15 mouse cellular contexts compared by ENCODE assay signal in the genomic region with DNA sequence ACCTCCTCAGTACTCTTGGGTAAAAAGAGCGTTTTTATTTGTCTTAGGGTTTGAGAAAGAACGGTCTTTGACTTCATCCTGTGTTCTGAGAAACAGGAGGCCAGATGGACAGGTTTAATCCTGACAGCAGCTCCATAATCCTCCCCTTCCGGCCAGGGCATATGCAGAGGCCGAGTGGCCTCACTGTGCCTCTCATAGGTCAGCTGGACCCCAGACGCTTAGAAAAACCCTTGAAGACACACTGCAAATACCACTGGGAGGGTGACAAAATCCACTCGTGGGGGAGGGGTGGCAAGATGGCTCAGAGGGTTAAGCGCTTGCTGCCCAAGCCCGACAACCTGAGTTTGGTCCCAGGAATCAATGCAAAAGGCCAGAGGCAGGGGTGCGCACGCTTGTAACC.
A peak's percentile ranks its signal among the peaks of the same experiment; 100 is the strongest.
DNase-seq lines count a peak whose midpoint lies in the region; ATAC-seq and TF ChIP-seq lines count a peak whose summit lies in the region.
"Had no signal": no experiment of that assay in that cellular context is flagged by ENCODE, and none has a peak within 500 bp of the region (broad histone marks: within the 10 kb centered on the region; RNA-seq: fewer than 3 reads in every experiment).

No protein-coding gene starts in this region.

- H3K27ac ChIP-seq in heart, embryonic 12.5 days (ENCODE audit: poor library complexity, severe bottlenecking), result peak overlapping the region; percentile 30
- no peak overlapping the region for H3K27ac ChIP-seq in limb, embryonic 11.5 days (replicated peaks; ENCODE audit: low read depth, low read length)
- H3K27ac ChIP-seq in stomach, embryonic 16.5 days (ENCODE audit: low read length), result 0 out of 2 replicates have a peak overlapping the region, but pooled peaks have one; percentile 43
- H3K27ac ChIP-seq: kidney, embryonic 15.5 days; neural tube, embryonic 13.5 days had no signal

- 0 out of 2 replicates have a peak overlapping the region, but pooled peaks have one; percentile 12 for H3K9ac ChIP-seq in heart, embryonic 12.5 days
- no peak overlapping the region for H3K9ac ChIP-seq in limb, embryonic 11.5 days (ENCODE audit: low read length)
- no peak overlapping the region for H3K9ac ChIP-seq in stomach, embryonic 16.5 days (ENCODE audit: low read length)
- H3K9ac ChIP-seq: kidney, embryonic 15.5 days; neural tube, embryonic 13.5 days had no signal

- peaks cover 50% of the 10 kb centered on the region for H3K4me1 ChIP-seq in heart, embryonic 12.5 days (replicated peaks)
- peaks cover 18% of the 10 kb centered on the region for H3K4me1 ChIP-seq in lung, adult 2 months (ENCODE audit: control insufficient read depth, insufficient read depth, low read length)
- H3K4me1 ChIP-seq in limb, embryonic 11.5 days (ENCODE audit: control insufficient read depth, insufficient read depth, low read length), result peaks cover 19% of the 10 kb centered on the region
- peaks cover 21% of the 10 kb centered on the region for H3K4me1 ChIP-seq in stomach, embryonic 16.5 days (ENCODE audit: control insufficient read depth, insufficient read depth, low read length)

- H3K4me3 ChIP-seq in heart, embryonic 12.5 days, result no peak overlapping the region
- H3K4me3 ChIP-seq in lung, adult 2 months (replicated peaks; ENCODE audit: extremely low read depth, low read depth, low read length), result no peak overlapping the region
- H3K4me3 ChIP-seq in limb, embryonic 11.5 days (ENCODE audit: low read depth, low read length), result no peak overlapping the region
- no peak overlapping the region for H3K4me3 ChIP-seq in stomach, embryonic 16.5 days (replicated peaks; ENCODE audit: low read length)
- H3K4me3 ChIP-seq: kidney, embryonic 15.5 days; neural tube, embryonic 13.5 days had no signal

- ATAC-seq in heart, embryonic 12.5 days (ENCODE audit: insufficient number of reproducible peaks, low FRiP score), result no peak
- peak; percentile 33; the same call in 1 of the 2 replicates for ATAC-seq in limb, embryonic 11.5 days (ENCODE audit: insufficient number of reproducible peaks, low FRiP score, low TSS enrichment, low read depth)
- no peak for ATAC-seq in stomach, embryonic 16.5 days (ENCODE audit: insufficient read depth, low FRiP score)

- H3K27me3 ChIP-seq in heart, embryonic 12.5 days (replicated peaks), result no peaks in the 10 kb centered on the region
- no peaks in the 10 kb centered on the region for H3K27me3 ChIP-seq in limb, embryonic 11.5 days (ENCODE audit: control insufficient read depth, insufficient read depth, low read length)
- H3K27me3 ChIP-seq in stomach, embryonic 16.5 days (ENCODE audit: control insufficient read depth, insufficient read depth, low read length), result no peaks in the 10 kb centered on the region
- H3K27me3 ChIP-seq: kidney, embryonic 15.5 days; neural tube, embryonic 13.5 days had no signal

- H3K36me3 ChIP-seq in heart, embryonic 12.5 days, result peaks cover 30% of the 10 kb centered on the region
- H3K36me3 ChIP-seq in limb, embryonic 11.5 days (ENCODE audit: control insufficient read depth, insufficient read depth, low read length), result no peaks in the 10 kb centered on the region
- H3K36me3 ChIP-seq in stomach, embryonic 16.5 days (ENCODE audit: control insufficient read depth, insufficient read depth, low read length), result no peaks in the 10 kb centered on the region
- H3K36me3 ChIP-seq: neural tube, embryonic 13.5 days had no signal

- no peak overlapping the region for H3K4me2 ChIP-seq in heart, embryonic 12.5 days
- no peak overlapping the region for H3K4me2 ChIP-seq in limb, embryonic 11.5 days (ENCODE audit: low read depth, severe bottlenecking)
- H3K4me2 ChIP-seq in stomach, embryonic 16.5 days (ENCODE audit: low read depth, low read length), result no peak overlapping the region
- H3K4me2 ChIP-seq: kidney, embryonic 15.5 days; neural tube, embryonic 13.5 days had no signal

- WGBS in heart, embryonic 12.5 days, result 45% methylated on average over 10 of the region's 10 CpGs
- 56% methylated on average over 10 of the region's 10 CpGs for WGBS in lung, adult 2 months
- WGBS in limb, embryonic 11.5 days, result 43% methylated on average over 10 of the region's 10 CpGs
- 48% methylated on average over 10 of the region's 10 CpGs for WGBS in stomach, embryonic 16.5 days

- no peaks in the 10 kb centered on the region for H3K9me3 ChIP-seq in heart, embryonic 12.5 days (replicated peaks)
- no peaks in the 10 kb centered on the region for H3K9me3 ChIP-seq in limb, embryonic 11.5 days (ENCODE audit: control insufficient read depth, low read length)
- H3K9me3 ChIP-seq in stomach, embryonic 16.5 days (replicated peaks; ENCODE audit: control insufficient read depth, low read length), result no peaks in the 10 kb centered on the region
- H3K9me3 ChIP-seq: kidney, embryonic 15.5 days; neural tube, embryonic 13.5 days had no signal

- no peak for DNase-seq in heart, adult 11 months
- DNase-seq in lung, postnatal 10 days, result peak; percentile 43
- no peak for DNase-seq in lung, adult 2 months
- DNase-seq in limb, embryonic 11.5 days (ENCODE audit: low spot score), result no peak
- no peak for DNase-seq in ovary, postnatal 36 days (ENCODE audit: low spot score)
- DNase-seq in thymus, postnatal 10 days (ENCODE audit: low spot score in 2 of 2), result no peak
- DNase-seq: adrenal gland, postnatal 36 days; gastrocnemius, postnatal 14 days; layer of hippocampus, adult 9-11 months; right cerebral cortex, postnatal 14 days; thymus, adult 2 months had no signal

- TF ChIP-seq POLR2A in lung, adult 2 months (IDR thresholded peaks at IDR 0.05; ENCODE audit: borderline replicate concordance, extremely low read depth, low read depth, low read length), result no peak

- TF ChIP-seq CTCF in lung, adult 2 months (IDR thresholded peaks at IDR 0.05; ENCODE audit: insufficient read depth, low read length), result no peak
